Mouse (Mus musculus) thymus, postnatal 10 days (tissue): ENCODE data around the gene Xylt1.

ENCODE experiments used
- DNase-seq, 2 experiments: peaks; one replicate each; pipeline ENCODE4 v3.0.0; 2021; ENCODE audit warnings: low spot score in 2 of 2

Gene Xylt1

GRCm38 (mm10) chr7:117394380-117394779 lies 13.6 kb downstream of the Xylt1 start:
- no peak for DNase-seq

GRCm38 (mm10) chr7:117395511-117395910 lies 14.7 kb downstream of the Xylt1 start:
- no peak for DNase-seq

- no peak for DNase-seq
Measured at GRCm38 (mm10) chr7:117397877-117398276, 17.1 kb downstream of the Xylt1 start.

- no peak for DNase-seq
Measured at GRCm38 (mm10) chr7:117399971-117400370, 19.2 kb downstream of the Xylt1 start.

- DNase-seq: no peak
Measured at GRCm38 (mm10) chr7:117401581-117401980, 20.8 kb downstream of the Xylt1 start.

GRCm38 (mm10) chr7:117406336-117406735 lies 25.6 kb downstream of the Xylt1 start:
- no peak for DNase-seq

GRCm38 (mm10) chr7:117409268-117409988 lies 28.6 kb downstream of the Xylt1 start:
- DNase-seq: no peak

- DNase-seq: no peak
Measured at GRCm38 (mm10) chr7:117411874-117412273, 31.1 kb downstream of the Xylt1 start.

- DNase-seq: no peak
Measured at GRCm38 (mm10) chr7:117412405-117412804, 31.6 kb downstream of the Xylt1 start.

GRCm38 (mm10) chr7:117414341-117415008 lies 33.7 kb downstream of the Xylt1 start:
- DNase-seq: peak; percentile 30 to 42

GRCm38 (mm10) chr7:117415009-117415363 lies 34.2 kb downstream of the Xylt1 start:
- no peak for DNase-seq

GRCm38 (mm10) chr7:117419041-117419440 lies 38.3 kb downstream of the Xylt1 start:
- no peak for DNase-seq

GRCm38 (mm10) chr7:117419846-117420245 lies 39.1 kb downstream of the Xylt1 start:
- DNase-seq: no peak

GRCm38 (mm10) chr7:117420301-117420700 lies 39.5 kb downstream of the Xylt1 start:
- DNase-seq: no peak

GRCm38 (mm10) chr7:117420836-117421566 lies 40.2 kb downstream of the Xylt1 start:
- DNase-seq: no peak

- DNase-seq: no peak
Measured at GRCm38 (mm10) chr7:117424841-117425240, 44.1 kb downstream of the Xylt1 start.

GRCm38 (mm10) chr7:117426366-117426765 lies 45.6 kb downstream of the Xylt1 start:
- DNase-seq: no peak

GRCm38 (mm10) chr7:117428690-117429224 lies 48.0 kb downstream of the Xylt1 start:
- peak; percentile 13 to 14 for DNase-seq

GRCm38 (mm10) chr7:117429483-117429882 lies 48.7 kb downstream of the Xylt1 start:
- DNase-seq: no peak

GRCm38 (mm10) chr7:117429895-117430294 lies 49.1 kb downstream of the Xylt1 start:
- no peak for DNase-seq

GRCm38 (mm10) chr7:117430361-117430935 lies 49.7 kb downstream of the Xylt1 start:
- no peak for DNase-seq

- peak in 1 of 2 experiments; percentile 19 for DNase-seq
Measured at GRCm38 (mm10) chr7:117433641-117434040, 52.9 kb downstream of the Xylt1 start.
